Mouse (Mus musculus) lung, postnatal 14 days (tissue): ENCODE measurements around the gene Zfp799.
A peak's percentile ranks its signal among the peaks of the same experiment; 100 is the strongest.
"Not testable (repeated sequence)": the region's sequence is repeated elsewhere in the genome, so short reads cannot be mapped to it uniquely, and the experiment has no call there.

Experiments used
- DNase-seq: peaks from one replicate; pipeline ENCODE4 v3.0.0; 2021

Gene Zfp799

GRCm38 (mm10) chr17:32829540-32830417, at the start of gene Zfp799:
Zfp799 (minus strand) TSS chr17:32830261.
- peak; percentile 68 for DNase-seq

GRCm38 (mm10) chr17:32878773-32879172, 48.7 kb upstream of the Zfp799 start:
- DNase-seq: no peak

DNA sequence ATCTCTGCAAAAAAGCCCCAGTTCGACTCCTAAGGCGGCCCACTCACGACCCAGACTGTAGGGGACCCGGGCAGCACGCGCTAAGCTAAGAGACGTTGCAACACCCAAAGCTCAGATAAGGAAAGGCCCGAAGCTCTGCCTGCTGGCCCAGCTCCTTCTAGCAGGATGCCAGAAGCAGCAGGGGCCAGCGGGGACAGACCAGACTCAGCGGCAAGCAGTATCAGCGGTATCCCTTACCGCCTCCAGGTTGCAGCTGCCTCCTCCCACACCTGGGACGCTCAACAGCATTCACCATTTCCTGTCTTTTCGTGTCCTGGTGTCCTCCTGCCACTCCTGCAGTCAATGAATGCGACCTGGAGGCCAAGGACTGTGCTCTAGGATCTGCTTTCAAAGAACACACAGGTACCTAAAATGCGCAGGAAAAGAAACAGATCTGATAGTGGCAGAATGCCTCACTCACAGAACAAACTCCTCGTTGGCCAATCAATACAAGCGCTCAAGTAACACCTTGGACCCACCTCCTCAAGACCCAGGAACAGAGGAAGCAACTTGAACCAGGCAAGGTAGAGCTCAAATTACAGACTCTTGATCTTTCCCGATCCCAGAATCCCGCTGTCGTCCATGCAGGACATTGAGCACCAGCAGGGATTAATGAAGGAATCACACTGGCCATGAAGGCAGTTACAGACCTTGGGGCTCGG, 47.6 kb upstream of the Zfp799 start:
- no peak for DNase-seq

- no peak for DNase-seq
Observed at GRCm38 (mm10) chr17:32872696-32873095, 42.6 kb upstream of the Zfp799 start.

DNA sequence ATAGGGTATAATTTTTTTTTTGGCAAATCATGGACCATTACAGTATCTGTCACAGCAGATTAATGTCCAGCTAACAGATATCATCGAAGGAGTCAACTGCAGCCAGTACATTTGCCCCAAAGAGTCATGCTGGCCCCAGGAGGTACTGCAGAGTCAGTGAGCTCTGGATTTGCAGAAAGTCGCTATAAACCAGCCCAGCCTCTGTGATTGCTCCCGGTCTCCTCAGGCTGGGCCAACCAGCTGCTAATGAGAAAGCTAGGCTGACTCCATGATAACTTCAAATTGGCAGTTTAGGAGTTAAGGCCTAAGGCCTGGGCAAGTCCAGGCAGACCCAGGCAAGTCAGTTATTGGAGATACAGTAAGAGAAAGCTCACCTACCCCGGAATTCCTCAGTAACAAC, 42.0 kb upstream of the Zfp799 start:
- no peak for DNase-seq

GRCm38 (mm10) chr17:32871483-32871882, 41.4 kb upstream of the Zfp799 start:
- no peak for DNase-seq

DNA sequence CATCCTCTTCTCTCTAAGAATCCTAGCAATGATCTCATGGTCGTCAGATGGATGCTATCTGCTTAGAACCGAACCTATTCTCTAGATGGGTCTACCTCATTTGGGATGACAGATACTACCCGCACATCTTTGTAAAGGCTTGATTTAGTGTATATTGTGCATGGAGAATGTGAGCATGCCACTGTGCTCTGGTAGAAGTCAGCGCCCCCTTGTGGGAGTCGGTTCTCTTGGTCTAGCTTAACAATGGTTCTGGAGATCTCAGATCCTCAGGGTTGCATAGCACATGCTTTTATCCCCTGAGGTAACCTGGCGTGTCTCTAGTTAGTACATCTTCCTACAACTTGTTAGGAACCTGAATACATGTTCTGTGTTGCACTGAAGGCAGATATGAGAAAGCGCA, 37.2 kb upstream of the Zfp799 start:
- not testable (repeated sequence) for DNase-seq

GRCm38 (mm10) chr17:32856713-32857112, 26.7 kb upstream of the Zfp799 start:
- DNase-seq: not testable (repeated sequence)

GRCm38 (mm10) chr17:32851581-32851980, 21.5 kb upstream of the Zfp799 start:
- DNase-seq: no peak

GRCm38 (mm10) chr17:32841388-32841787, 11.3 kb upstream of the Zfp799 start:
- DNase-seq: no peak

DNA sequence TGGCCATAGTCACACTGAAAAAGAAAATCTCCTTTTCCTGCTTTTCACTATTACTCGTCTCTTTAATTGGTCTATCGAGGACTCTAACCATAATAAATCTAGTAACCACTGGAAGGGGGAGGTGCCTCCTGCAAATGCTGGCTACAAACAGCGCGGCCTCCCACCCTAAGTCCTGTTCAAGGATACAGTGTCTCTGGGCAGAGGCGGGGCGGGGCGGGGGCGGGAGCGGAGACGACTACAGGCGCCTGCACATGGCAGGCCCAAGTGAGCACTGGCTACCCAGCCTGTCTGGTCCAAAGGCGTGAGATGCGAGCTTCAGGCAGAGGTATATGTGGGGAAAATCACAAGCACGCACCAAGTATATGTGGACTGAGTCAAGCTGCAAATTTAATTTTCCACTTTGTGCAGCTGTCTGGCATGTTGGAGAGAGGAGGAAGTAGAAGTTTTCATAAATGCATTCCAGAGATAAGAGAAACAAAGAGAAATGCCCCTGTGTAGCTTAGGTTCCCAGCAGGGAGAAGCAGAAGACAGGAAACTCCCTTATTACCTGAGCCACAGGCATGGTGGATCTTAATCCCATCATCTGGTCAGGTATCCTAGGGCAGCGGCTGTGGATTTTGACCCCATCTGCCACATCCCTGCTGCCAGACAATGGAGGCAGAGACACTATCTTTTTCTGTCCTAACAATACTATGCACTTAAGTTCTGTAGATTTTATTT, 9.2 kb upstream of the Zfp799 start:
- DNase-seq: no peak

- no peak for DNase-seq
Observed at GRCm38 (mm10) chr17:32830418-32830782, 339 bp upstream of the Zfp799 start.

DNA sequence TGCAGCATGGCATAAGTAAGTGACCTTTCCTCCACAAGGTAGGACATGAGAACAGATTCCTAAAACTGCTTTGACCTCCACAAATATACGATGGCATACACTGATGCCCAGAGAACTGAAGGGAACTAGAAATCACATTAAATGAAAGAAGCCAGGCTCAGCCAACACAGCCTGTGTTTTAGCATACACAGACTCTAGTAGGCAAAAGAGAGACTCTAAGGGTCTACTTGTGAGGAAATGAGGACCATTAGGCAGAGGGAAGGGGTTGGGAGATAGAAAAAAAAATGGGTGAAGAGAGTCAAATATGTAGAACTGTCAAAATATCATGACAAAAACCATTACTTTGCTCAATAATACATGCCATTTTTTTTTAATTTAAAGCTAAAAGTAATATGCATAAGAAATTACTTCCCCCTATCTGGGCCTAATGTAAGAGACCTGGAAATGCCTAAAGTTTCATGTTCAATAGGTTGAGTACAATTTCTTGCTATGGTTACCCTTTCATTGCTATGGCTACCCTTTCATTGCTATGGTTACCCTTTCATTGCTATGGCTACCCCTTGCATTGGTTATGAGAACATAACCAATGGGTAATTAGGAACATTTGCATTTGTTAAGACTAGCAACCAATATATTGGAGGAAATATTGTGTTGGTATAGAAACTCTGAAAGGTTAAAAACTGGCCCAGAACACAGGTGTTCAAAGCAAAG, 13.8 kb downstream of the Zfp799 start:
- DNase-seq: no peak

DNA sequence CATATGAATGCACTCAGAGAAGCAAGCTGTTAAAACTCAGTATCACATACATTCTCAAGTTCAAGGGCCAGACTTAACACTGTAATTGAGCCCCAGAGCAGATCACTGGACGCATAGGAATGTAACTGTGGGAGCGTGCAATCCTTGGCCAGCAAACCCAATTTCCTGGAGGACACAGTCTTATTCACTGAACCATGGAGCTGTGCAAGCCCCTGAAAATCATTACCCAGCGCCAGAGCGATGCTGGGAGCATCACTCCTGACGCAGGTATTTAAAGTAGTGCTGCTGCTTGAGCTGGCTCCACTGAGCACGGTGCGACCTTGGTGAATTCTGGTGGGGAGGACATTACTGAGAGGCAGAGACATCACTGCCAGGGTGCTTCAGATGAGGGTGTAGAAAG, 15.9 kb downstream of the Zfp799 start:
- DNase-seq: no peak

- DNase-seq: no peak
Observed at GRCm38 (mm10) chr17:32810648-32811047, 19.4 kb downstream of the Zfp799 start.

GRCm38 (mm10) chr17:32809544-32810374, 20.3 kb downstream of the Zfp799 start, which contains the start of gene Zfp811:
Zfp811 (minus strand) TSS chr17:32809931.
- no peak for DNase-seq

DNA sequence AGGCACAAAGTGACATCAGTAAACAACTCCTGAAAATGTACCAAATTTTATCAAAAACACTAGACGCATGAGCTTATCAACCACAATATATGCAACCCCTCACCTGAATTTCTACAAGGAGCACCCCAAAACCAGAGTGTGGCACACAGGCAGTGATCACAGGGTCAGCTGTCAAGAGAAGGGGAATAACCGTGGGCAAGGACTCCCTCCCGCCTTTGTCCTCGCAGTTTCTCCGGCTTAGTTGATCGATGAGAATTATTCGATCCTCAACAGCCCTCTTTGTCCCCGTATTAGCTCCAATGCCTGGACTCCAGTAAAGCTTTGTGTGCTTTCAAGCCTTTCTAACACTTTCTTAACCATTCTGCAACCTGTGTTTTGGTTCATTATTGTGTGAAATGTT, 21.1 kb downstream of the Zfp799 start:
- DNase-seq: no peak

- DNase-seq: no peak
Observed at GRCm38 (mm10) chr17:32789244-32789643, 40.8 kb downstream of the Zfp799 start.

GRCm38 (mm10) chr17:32788576-32788975, 41.5 kb downstream of the Zfp799 start:
- no peak for DNase-seq

- peak; percentile 85 for DNase-seq
Observed at GRCm38 (mm10) chr17:32788094-32788559, 41.9 kb downstream of the Zfp799 start, which contains the start of gene Zfp871. Zfp871 (minus strand) TSS chr17:32788287.

- DNase-seq: peak; percentile 60
Observed at GRCm38 (mm10) chr17:32787436-32788093, 42.5 kb downstream of the Zfp799 start.
